Mouse (Mus musculus): Measurements from ENCODE around the gene Ahsg. TPM values are rescaled to one million over a fixed set of nuclear protein-coding genes. Genes with fewer than 3 reads are reported as not detected.

Ahsg gene
- polyA plus RNA-seq, 1 experiment from 2014 or later: not detected

- Histone ChIP-seq H3K9me3 (ENCODE audit: control insufficient read depth, low read length) (no peaks in the 10 kb centered on the region), H3K27ac (peak within 1 kb of the TSS; percentile 60), H3K4me3 (replicated peaks; ENCODE audit: low read length) (peak within 1 kb of the TSS; percentile 98), H3K4me2 (replicated peaks) (peak within 1 kb of the TSS; percentile 89), H3K9ac (peak within 1 kb of the TSS; percentile 93), H3K36me3 (replicated peaks; ENCODE audit: control insufficient read depth, insufficient read depth) (peaks cover 7% of the 10 kb centered on the region), H3K4me1 (replicated peaks; ENCODE audit: control insufficient read depth, insufficient read depth, low read length) (peaks cover 14% of the 10 kb centered on the region), H3K27me3 (ENCODE audit: control insufficient read depth, insufficient read depth, low read length) (no peaks in the 10 kb centered on the region)
- peak; percentile 100 for ATAC-seq (ENCODE audit: low FRiP score)
- peak; percentile 99 for DNase-seq (ENCODE audit: low spot score)
- WGBS: under 1% methylated on average over 62 of the region's 62 CpGs
These were observed 33.5 kb upstream of the Ahsg start, which contains the start of the genes Tbccd1 and Dnajb11 for GRCm38 (mm10) chr16:22857431-22858113. TSS of gene Tbccd1 (minus strand) at chr16:22857669. TSS of gene Dnajb11 (plus strand) at chr16:22857845.

DNA sequence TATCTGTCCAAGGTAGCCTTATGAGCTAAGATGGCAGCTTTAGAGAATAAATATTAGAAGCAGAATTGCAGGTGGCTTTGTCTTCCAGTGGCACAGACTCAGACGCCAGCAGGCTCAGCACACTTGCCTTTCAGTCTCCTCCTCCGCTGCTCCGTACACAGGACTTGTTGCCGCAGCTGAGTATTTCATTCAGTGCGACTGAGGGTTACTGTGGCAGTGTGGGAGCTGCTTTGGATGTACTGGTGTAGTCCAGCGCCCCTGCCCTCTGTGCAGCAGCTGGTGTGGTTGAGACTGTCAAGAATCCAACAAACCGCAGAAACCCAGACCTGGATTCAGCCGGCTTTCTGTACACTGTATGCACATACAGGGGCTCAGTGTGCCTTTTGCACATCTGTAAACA lies 18.7 kb upstream of the Ahsg start:
- Histone ChIP-seq H3K4me2 (replicated peaks) (no peak overlapping the region), H3K4me1 (replicated peaks; ENCODE audit: control insufficient read depth, insufficient read depth, low read length) (no peaks in the 10 kb centered on the region), H3K36me3 (replicated peaks; ENCODE audit: control insufficient read depth, insufficient read depth) (peaks cover 66% of the 10 kb centered on the region), H3K27ac (no peak overlapping the region), H3K9me3 (ENCODE audit: control insufficient read depth, low read length) (no peaks in the 10 kb centered on the region), H3K9ac (no peak overlapping the region), H3K27me3 (ENCODE audit: control insufficient read depth, insufficient read depth, low read length) (no peaks in the 10 kb centered on the region), H3K4me3 (replicated peaks; ENCODE audit: low read length) (no peak overlapping the region)
- ATAC-seq (ENCODE audit: low FRiP score): no peak
- 93% methylated on average over 8 of the region's 8 CpGs for WGBS
- DNase-seq (ENCODE audit: low spot score): no peak

- WGBS: 78% methylated on average over 4 of the region's 4 CpGs
- no peak overlapping the region for H3K27ac ChIP-seq
- H3K9me3 ChIP-seq (ENCODE audit: control insufficient read depth, low read length): no peaks in the 10 kb centered on the region
- no peak overlapping the region for H3K4me2 ChIP-seq (replicated peaks)
- no peaks in the 10 kb centered on the region for H3K27me3 ChIP-seq (ENCODE audit: control insufficient read depth, insufficient read depth, low read length)
- H3K9ac ChIP-seq: no peak overlapping the region
- peaks cover 57% of the 10 kb centered on the region for H3K36me3 ChIP-seq (replicated peaks; ENCODE audit: control insufficient read depth, insufficient read depth)
- H3K4me3 ChIP-seq (replicated peaks; ENCODE audit: low read length): no peak overlapping the region
- ATAC-seq (ENCODE audit: low FRiP score) (no peak), DNase-seq (ENCODE audit: low spot score) (no peak)
- H3K4me1 ChIP-seq (replicated peaks; ENCODE audit: control insufficient read depth, insufficient read depth, low read length): no peaks in the 10 kb centered on the region
These were observed 17.7 kb upstream of the Ahsg start for GRCm38 (mm10) chr16:22873369-22873768.

DNA sequence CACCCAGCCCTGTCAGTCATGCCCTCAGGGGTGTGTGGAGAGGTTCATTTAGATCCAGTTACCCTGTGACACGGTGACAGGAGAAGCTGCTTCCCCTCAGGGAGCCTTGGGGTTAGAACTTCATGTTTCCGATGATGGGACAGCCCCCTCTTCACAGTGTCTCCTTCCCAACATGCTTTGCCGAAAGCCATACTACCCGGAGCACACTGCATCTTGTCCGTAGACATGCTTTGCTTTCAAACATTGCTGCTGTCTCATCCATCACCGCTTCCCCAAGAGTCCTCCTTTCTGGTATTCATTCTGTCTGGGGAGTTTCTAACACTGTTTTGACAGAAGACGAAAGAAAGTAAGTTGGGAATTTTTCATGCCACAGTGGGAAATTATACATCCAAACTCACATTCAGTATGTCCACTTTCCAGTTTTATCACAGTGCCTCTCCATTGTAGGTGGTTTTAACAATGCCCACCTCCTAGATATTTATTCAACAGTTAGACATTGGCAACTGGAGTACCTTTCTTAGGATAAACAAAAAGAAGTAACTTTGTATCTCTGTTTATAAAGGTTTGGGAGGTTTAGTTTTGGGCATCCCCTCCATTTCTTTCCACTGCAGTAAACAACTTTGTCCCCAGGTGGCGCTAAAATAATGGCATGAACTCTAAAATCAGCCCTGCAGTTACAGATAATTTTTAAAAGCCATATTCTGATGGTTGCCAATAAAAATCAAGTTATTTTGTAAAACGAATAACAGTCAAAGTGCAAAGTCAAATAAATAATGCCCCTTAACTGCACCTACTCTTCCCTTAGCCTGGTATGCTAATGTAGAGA lies 14.6 kb upstream of the Ahsg start:
- no peaks in the 10 kb centered on the region for H3K4me1 ChIP-seq (replicated peaks; ENCODE audit: control insufficient read depth, insufficient read depth, low read length)
- no peaks in the 10 kb centered on the region for H3K27me3 ChIP-seq (ENCODE audit: control insufficient read depth, insufficient read depth, low read length)
- H3K36me3 ChIP-seq (replicated peaks; ENCODE audit: control insufficient read depth, insufficient read depth): peaks cover 27% of the 10 kb centered on the region
- DNase-seq (ENCODE audit: low spot score) (peak; percentile 83), ATAC-seq (ENCODE audit: low FRiP score) (no peak)
- no peak overlapping the region for H3K4me2 ChIP-seq (replicated peaks)
- H3K9ac ChIP-seq: no peak overlapping the region
- WGBS: 42% methylated on average over 9 of the region's 9 CpGs
- no peaks in the 10 kb centered on the region for H3K9me3 ChIP-seq (ENCODE audit: control insufficient read depth, low read length)
- no peak overlapping the region for H3K4me3 ChIP-seq (replicated peaks; ENCODE audit: low read length)
- H3K27ac ChIP-seq: no peak overlapping the region

- Histone ChIP-seq H3K9me3 (ENCODE audit: control insufficient read depth, low read length) (no peaks in the 10 kb centered on the region), H3K9ac (no peak overlapping the region), H3K4me3 (replicated peaks; ENCODE audit: low read length) (no peak overlapping the region), H3K27ac (no peak overlapping the region), H3K36me3 (replicated peaks; ENCODE audit: control insufficient read depth, insufficient read depth) (peaks cover 13% of the 10 kb centered on the region), H3K4me2 (replicated peaks) (no peak overlapping the region), H3K4me1 (replicated peaks; ENCODE audit: control insufficient read depth, insufficient read depth, low read length) (no peaks in the 10 kb centered on the region), H3K27me3 (ENCODE audit: control insufficient read depth, insufficient read depth, low read length) (no peaks in the 10 kb centered on the region)
- ATAC-seq (ENCODE audit: low FRiP score) (no peak), DNase-seq (ENCODE audit: low spot score) (no peak)
- WGBS: 67% methylated on average over 11 of the region's 11 CpGs
These were observed 13.3 kb upstream of the Ahsg start for GRCm38 (mm10) chr16:22877660-22878390.

DNA sequence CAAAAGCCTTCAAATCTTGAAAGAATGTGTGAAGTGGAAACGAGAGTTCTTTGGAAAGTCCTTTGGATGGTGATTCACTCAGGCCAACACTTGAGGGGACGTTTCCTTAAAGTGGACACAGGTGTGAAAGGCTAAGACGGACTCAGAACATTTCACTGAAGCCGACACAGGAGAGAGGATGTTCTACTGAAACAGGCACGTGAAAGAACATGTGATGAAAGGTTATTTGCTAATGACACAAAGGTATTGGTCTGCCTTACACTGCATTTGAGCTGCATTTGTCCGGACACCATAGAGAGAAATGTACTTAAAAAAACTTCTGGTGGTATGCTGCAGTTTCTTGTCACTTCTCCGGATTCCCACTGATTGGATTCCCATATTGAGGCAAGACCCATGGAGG lies 12.4 kb upstream of the Ahsg start:
- Histone ChIP-seq H3K4me1 (replicated peaks; ENCODE audit: control insufficient read depth, insufficient read depth, low read length) (no peaks in the 10 kb centered on the region), H3K9ac (no peak overlapping the region), H3K27me3 (ENCODE audit: control insufficient read depth, insufficient read depth, low read length) (no peaks in the 10 kb centered on the region), H3K9me3 (ENCODE audit: control insufficient read depth, low read length) (no peaks in the 10 kb centered on the region), H3K4me2 (replicated peaks) (no peak overlapping the region), H3K27ac (no peak overlapping the region), H3K36me3 (replicated peaks; ENCODE audit: control insufficient read depth, insufficient read depth) (peaks cover 4% of the 10 kb centered on the region), H3K4me3 (replicated peaks; ENCODE audit: low read length) (no peak overlapping the region)
- ATAC-seq (ENCODE audit: low FRiP score) (no peak), DNase-seq (ENCODE audit: low spot score) (no peak)
- WGBS: 84% methylated on average over 7 of the region's 7 CpGs

DNA sequence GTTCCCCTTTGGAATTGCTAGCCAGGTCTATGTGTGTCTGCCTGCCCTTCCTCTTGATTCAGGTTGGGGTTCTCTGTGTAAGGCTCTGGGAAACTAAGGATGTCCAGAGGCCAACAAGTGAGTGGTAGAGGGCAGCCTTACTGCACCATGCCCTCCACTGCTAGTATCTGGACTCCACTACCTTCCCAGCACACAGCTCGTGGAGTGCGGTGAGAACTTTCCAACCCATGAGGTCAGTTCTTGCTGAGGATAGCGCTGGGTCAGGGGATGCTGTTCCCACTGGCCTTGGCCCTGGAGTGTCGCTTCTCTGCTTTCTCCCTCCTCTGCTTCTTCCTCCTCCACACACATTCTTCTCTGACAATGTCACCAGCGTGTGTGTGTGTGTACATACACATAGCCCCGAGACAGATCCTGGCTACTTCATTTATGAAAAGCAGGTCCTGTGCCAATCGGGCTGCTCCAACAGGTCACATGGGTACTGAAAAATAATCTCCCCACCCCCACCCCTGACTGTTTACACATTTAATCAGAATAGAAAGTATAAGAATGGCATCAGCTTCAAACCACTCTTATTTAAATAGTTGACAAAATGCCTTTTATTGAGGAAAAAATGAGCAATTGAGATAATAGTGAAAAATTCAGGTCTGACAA lies 11.0 kb upstream of the Ahsg start:
- ATAC-seq (ENCODE audit: low FRiP score) (no peak), DNase-seq (ENCODE audit: low spot score) (no peak)
- no peaks in the 10 kb centered on the region for H3K9me3 ChIP-seq (ENCODE audit: control insufficient read depth, low read length)
- 60% methylated on average over 7 of the region's 7 CpGs for WGBS
- no peaks in the 10 kb centered on the region for H3K36me3 ChIP-seq (replicated peaks; ENCODE audit: control insufficient read depth, insufficient read depth)
- H3K4me2 ChIP-seq (replicated peaks): no peak overlapping the region
- no peak overlapping the region for H3K4me3 ChIP-seq (replicated peaks; ENCODE audit: low read length)
- no peak overlapping the region for H3K27ac ChIP-seq
- no peaks in the 10 kb centered on the region for H3K27me3 ChIP-seq (ENCODE audit: control insufficient read depth, insufficient read depth, low read length)
- H3K9ac ChIP-seq: no peak overlapping the region
- H3K4me1 ChIP-seq (replicated peaks; ENCODE audit: control insufficient read depth, insufficient read depth, low read length): no peaks in the 10 kb centered on the region

GRCm38 (mm10) chr16:22880900-22881299 lies 10.2 kb upstream of the Ahsg start:
- no peak for DNase-seq (ENCODE audit: low spot score)

GRCm38 (mm10) chr16:22881487-22881886 lies 9.6 kb upstream of the Ahsg start:
- Histone ChIP-seq H3K27me3 (ENCODE audit: control insufficient read depth, insufficient read depth, low read length) (no peaks in the 10 kb centered on the region), H3K27ac (no peak overlapping the region), H3K9me3 (ENCODE audit: control insufficient read depth, low read length) (no peaks in the 10 kb centered on the region), H3K4me2 (replicated peaks) (no peak overlapping the region), H3K9ac (no peak overlapping the region), H3K4me3 (replicated peaks; ENCODE audit: low read length) (no peak overlapping the region), H3K36me3 (replicated peaks; ENCODE audit: control insufficient read depth, insufficient read depth) (no peaks in the 10 kb centered on the region), H3K4me1 (replicated peaks; ENCODE audit: control insufficient read depth, insufficient read depth, low read length) (no peaks in the 10 kb centered on the region)
- no peak for ATAC-seq (ENCODE audit: low FRiP score)
- no peak for DNase-seq (ENCODE audit: low spot score)
- 79% methylated on average over 4 of the region's 4 CpGs for WGBS

More at GRCm38 (mm10) chr16:22880900-22881299, 10.2 kb upstream of the Ahsg start:
- H3K36me3 ChIP-seq (replicated peaks; ENCODE audit: control insufficient read depth, insufficient read depth): no peaks in the 10 kb centered on the region
- H3K9ac ChIP-seq: no peak overlapping the region
- H3K4me3 ChIP-seq (replicated peaks; ENCODE audit: low read length): no peak overlapping the region
- H3K27me3 ChIP-seq (ENCODE audit: control insufficient read depth, insufficient read depth, low read length): no peaks in the 10 kb centered on the region
- no peaks in the 10 kb centered on the region for H3K9me3 ChIP-seq (ENCODE audit: control insufficient read depth, low read length)
- no peak overlapping the region for H3K27ac ChIP-seq
- no peak for ATAC-seq (ENCODE audit: low FRiP score)
- no peaks in the 10 kb centered on the region for H3K4me1 ChIP-seq (replicated peaks; ENCODE audit: control insufficient read depth, insufficient read depth, low read length)
- H3K4me2 ChIP-seq (replicated peaks): no peak overlapping the region
- WGBS: 22% methylated on average over 6 of the region's 6 CpGs
